Mouse (Mus musculus): Measurements from ENCODE around the gene Nelfcd.

Gene Nelfcd

DNA sequence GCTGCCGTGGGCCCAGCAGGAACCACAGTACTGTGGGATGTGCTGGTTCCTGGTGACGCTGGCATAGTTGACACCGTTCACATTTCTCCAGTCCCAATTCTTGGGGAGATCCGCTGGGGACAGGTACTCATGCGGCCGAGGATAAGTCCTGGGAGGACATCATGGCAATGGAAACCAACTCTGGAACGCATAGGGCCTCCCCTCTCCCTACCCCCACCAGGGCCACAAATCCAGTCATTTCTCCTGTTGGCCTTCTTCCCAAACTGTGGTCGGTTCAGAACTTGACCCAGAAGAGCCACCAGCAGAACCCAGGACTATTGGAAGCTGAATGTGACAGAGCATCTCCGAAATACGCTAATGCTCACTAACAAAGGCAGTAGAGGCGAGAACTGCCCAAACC, 22.6 kb downstream of the Nelfcd start:
- no peak for DNase-seq

DNA sequence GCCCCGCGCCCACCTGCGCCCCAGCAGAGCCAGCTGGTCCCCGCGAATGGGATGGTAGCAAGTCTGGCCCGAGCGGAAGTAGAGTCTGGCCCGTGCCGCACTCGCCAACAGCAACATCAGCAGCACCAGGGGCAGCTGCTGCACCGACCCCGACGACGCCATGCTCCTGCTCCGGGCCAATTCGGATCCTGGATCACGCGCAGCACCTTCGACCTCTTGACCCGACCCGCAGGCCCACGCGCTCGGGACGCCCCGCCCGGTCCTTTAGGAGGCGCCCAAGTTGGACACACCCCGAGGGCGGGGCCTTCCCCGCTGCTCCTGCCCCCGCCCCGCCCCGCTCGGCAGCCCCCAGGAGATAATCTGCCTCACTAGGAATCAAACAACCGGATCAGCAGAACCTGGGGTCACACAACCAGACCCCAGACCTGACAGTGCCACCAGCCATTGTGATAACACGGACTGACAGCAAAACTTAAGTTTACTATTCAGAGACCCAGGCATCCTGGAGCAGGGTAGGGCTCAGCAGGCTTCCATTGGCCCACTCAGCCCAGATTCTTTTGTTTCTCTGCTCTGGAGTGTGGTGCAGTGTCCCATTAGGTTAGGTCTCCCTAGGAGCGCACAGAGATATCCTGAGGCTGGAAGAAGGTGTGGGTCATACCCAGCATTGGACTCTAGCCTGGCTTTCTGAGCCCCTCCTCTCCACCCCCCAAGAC, 23.3 kb downstream of the Nelfcd start, which contains the start of gene Ctsz:
Gene Ctsz, minus strand, starts transcription at position 303 of the 713 bp plus-strand sequence.
- DNase-seq, result peak; percentile 42

DNA sequence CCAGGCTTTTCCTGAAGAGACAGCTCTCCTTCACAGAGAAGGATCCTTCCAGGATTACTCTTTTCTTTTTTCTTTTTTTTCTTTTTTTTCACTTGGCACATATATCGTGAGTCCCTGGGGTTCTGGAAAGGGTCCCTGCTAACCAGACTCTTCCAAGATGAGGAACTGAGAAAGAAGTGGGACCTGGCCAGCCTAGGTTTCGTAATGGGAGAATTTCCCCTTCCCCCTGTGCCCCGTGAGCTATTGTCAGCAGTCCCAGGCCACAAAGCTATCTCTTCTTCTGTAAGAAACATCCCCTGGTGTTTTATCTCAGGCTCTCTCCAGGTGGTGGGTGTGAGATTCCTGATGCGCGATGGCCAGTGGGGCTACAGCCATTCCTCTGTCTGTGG, 23.8 kb downstream of the Nelfcd start:
- DNase-seq, result no peak

DNA sequence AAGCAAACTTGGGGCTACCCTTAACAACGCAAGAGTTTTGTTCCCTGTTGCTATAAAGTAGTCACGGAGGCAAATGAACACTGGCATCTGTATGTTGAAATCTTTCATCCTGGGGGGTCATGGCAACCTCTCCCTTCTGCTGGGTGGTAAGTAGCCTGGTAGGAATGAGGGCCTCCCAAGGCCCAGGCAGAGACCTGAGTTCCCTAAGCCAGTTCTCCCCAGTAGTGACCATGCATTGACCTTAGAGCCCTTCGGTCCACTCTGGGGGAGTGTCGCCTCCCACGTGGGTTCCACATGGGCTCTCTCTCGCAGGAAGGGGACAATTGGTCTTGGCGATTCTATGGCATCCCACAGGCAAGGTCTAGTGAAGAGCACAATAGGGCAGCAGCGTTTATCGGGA, 24.4 kb downstream of the Nelfcd start:
- no peak for DNase-seq

DNA sequence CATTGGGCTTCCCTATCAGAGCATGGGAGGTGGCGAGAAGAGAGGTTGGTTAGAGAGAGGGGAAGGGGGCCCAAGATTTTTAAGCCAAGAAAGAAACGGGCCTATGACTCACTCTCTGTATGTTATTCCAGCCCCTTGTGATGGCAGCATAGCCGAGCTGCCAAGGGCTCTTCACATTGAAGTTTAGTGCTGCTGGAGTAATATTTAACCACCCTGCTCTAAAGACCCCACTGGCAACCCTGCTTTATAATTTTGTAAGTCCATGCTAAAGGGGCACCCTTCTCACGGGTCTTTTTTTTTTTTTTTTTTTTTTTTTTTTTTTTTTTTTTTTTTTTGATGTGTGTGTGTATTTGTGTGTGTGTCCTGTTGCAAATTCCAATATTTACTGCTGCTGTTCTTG, 26.3 kb downstream of the Nelfcd start:
- no peak for DNase-seq

DNA sequence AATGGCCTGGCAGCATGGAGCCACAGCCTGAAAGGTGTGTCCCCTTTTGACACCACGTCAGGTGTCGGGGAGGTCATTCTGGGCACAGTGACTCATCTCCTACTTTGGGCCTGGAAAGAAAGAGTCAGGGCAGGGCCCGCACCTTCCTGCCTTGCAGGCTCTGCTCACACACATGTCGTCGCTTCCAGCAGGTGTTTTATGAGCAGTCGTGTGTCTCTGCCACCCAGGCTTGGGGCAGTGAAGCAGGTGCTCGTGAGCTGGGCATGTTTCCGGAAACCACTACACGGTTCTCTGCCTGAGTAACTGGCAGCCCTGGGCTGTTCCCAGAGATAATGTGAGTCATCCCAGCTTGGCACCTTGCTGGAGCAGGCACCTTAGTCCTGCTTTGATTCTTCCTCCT, 26.9 kb downstream of the Nelfcd start:
- DNase-seq, result no peak

DNA sequence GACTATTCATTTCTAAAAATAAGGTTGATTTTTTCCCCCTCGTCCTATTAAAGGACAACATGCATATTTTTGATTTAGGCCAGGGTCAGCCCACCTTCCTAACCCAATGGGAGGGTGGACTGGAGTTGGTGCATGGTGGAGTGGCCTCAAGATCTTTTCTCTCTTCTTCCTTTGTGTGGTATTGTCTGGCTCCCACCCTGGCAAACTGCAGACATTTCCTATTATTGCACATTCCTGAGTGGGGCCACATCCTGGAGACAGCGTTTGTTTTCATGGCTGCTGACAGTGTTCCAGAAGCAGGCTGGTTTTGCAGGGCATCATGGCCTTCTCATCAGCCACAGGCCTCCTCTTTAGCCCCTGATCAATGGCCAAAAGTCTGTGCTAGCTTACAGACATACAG, 27.4 kb downstream of the Nelfcd start:
- no peak for DNase-seq

DNA sequence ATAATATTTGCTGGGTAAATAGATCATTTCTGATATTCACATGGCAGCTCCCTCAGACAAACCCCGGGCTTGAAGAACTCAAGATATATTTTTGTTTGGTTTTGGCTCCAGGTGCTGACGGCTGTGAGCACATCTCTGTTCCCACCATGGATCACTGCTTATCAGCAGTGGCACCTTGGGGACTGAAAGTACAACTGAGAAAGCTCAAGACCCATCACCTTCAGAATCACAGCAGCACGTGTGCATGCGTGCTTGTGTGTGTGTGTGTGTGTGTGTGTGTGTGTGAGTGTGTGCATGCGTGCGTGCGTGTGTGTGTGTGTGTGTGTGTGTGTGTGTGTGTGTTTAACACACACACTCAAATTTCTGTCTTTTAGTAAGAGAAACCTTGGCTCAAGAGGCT, 28.8 kb downstream of the Nelfcd start:
- DNase-seq, result no peak

DNA sequence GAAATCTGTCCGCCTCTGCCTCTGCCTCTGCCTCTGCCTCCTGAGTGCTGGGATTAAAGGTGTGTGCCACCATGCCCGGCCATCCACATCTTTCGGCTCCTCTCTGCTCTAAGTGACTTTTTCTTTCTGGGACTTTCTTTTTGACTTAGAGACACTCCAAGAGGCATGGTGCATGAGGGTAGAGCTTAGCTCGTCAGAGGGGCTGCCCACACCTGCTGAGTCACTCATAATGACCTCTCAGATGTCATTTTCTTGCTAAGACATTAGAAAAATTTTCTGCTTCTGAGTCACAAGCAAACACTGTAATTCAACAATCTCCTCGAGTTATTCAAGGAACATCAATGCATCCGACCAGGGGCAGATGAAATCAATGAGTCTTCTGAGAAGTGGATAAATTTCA, 29.4 kb downstream of the Nelfcd start:
- no peak for DNase-seq

DNA sequence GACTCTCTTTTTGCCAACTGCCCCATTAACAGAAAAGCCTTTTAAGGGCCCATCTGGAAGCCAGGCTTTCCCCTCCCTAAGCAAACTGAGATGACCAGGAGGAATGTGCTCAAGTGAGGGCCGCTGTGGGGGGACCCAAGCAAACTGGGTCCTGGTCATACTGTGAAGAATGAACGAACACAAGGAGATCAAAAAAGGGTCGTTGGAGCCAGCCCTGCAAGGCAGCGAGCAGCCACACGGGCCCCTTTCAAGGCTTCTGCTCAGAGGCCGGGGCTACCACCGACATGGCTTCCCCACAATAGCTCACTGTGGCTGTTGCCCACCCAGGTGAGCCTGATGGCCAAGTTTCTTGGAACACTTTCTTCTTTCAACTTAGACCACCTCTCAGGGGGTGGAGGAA, 30.9 kb downstream of the Nelfcd start:
- no peak for DNase-seq

DNA sequence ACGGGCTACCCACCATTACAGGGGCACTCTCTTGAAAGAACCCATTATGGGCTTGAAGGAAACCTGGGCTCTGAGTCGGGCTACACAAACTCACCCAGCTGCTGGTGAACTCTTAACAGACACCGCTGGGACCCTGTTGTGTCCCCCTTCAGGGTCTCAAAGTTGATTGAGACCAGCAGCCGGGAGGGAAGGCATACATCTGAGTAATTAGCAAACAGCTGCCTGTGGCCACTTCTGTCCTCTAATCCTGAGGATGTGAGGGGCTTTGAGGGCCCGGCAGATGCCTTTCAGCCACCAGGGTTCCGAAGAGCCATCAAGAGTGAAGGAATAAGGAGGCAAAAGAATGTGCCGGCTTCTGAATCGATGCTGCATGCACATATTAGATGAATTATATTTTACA, 31.3 kb downstream of the Nelfcd start:
- no peak for DNase-seq

DNA sequence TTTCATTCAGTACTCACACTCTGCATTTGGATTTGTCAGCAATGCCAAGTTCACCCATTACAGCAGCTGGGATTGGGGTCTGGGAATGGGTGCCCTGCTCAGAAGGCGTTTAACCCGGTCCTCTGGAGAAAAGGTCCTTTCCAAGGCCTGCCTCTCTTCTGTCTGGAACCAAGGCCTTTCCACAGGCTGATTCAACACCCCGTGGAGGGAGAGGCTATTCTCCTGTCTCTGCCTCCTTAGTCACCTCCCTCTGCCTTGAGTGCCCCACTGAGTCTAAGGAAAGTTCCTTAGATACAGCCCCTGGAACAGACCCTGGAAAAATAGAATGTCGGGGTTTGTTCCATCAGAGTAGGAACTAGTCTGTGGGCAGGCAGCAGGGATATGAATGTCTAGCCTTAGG, 32.8 kb downstream of the Nelfcd start:
- no peak for DNase-seq

DNA sequence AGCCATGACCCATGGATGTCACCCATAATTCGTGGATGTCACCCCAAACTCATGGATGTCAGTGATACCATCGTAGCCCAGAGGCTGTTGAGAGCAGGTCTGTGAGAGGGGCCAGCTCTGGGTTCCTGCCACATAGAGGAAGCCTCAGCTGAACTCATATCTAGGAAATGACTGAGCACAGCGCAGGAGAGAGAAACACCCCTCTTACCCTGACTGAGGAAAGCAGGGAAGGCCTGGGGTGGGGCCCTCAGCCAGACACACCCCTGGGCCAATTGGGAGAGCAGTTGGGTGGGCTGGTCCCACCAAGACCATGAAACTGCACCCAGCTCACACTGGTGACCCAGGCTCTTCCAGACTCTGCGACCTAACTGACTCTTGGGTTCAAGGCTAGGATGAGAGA, 34.7 kb downstream of the Nelfcd start, which contains the start of gene Tubb1:
Gene Tubb1, plus strand, starts transcription at position 343 of the 400 bp plus-strand sequence.
- no peak for DNase-seq

DNA sequence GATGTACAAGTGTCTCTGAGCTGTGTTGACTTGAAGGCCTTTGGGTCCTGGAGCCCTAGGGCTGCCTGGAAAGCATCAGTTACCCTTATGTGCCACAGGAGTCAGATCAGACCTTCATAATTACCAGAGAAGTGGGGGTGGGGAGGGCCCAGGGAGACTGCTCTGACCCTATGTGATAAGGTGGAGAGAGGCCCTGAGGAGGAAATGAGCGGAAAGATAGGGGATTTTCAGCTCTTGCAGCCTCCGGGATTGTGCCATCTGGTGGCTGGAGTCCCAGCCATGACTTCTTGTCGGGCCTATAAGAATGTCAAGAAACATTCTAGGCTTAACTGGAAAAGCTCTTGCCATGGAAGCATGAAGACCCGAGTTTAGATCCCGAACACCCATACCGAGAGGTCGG, 38.1 kb downstream of the Nelfcd start:
- DNase-seq, result no peak

DNA sequence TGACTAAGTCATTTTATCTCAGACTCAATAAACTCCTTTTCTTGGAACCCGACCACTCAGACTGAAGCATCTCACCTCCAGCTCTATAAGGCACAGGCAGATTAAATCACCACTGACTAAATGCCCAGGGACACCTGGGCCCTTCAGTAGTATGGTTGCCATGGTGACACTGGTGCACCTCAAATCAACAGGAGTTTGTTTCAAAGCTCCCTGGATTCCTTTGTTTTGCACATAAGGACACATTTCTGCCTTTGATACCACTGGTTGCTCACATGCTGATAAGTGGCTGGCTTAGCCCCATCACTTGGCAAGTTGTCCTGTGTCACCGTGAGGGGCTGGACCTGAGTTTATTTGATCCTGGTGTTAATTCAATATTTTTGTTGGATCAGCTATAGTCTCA, 43.8 kb downstream of the Nelfcd start:
- DNase-seq, result no peak

DNA sequence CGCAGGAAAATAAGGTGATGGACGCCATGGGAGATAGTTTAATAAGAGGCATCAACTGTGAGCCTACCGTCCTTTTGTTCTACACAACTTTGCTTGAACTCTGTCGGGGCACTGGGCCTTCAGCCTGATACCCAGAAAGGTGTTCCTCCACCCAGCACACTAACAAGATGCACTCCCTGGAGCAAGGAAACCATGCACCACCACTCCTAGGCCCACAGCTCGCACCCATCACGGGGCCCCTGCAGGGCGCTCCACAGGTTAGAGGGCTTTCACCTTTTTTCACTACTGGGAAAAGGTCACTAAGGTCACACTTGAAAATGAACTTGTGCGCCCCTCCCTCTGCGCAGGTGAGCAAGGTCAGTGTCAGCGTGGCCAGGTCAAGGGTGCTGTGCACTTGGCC, 47.8 kb downstream of the Nelfcd start:
- peak; percentile 13 for DNase-seq

DNA sequence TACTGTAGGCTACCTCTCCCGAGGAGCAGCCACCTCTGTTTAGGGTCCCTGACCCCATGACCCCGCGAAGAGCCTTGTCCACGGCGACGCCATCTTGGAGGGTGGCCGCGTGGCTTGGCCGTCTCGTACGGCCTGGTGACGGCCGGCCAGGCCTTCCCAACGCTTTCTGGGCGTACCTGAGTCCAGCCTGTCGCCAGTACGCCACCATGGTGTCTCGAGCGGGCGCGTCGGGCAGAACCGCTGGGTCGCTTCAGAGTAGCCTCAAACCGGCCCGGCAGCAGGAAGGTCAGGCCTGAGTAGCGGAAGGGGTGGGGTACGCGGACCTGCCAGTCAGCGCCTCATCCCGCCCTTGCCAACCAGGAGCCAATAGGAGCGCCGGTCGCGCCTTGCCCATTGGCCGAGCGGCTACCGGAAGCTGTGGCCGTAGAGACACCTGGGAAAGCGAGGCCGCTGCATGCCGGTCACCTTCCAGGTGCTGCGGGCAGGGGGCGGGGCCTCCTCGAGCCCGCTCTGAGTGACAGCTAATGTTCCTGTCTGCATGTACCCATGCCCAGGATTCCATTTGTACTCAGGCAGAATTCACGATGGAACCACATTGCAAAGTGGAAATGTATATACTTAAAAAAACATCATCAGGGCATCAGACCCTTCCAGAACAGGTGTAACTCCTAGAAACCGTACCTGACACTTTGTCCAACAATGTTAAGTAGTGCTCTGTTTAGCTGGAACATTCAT, 48.4 kb downstream of the Nelfcd start, which contains the start of gene Atp5e:
Gene Atp5e, minus strand, starts transcription at position 317 of the 735 bp plus-strand sequence.
- peak; percentile 98 for DNase-seq

DNA sequence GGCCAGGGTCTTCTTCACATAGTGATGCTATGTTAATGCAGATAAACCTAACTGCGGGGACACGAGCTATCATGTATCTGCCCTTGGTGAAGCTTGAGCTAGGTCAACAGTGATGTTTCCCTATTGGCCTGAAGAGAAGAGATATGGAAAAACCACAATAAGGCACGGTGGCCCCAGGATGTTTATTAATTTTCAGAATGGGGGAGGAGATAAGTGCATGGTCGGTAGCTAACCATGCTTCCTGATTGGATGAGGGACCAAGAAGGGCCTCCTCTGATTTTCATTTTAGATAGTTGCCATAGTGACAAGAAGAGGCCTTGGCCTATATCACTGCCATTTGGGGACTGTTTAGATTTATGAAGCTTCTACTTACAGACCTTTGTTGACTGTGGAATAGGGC, 54.7 kb downstream of the Nelfcd start:
- no peak for DNase-seq

DNA sequence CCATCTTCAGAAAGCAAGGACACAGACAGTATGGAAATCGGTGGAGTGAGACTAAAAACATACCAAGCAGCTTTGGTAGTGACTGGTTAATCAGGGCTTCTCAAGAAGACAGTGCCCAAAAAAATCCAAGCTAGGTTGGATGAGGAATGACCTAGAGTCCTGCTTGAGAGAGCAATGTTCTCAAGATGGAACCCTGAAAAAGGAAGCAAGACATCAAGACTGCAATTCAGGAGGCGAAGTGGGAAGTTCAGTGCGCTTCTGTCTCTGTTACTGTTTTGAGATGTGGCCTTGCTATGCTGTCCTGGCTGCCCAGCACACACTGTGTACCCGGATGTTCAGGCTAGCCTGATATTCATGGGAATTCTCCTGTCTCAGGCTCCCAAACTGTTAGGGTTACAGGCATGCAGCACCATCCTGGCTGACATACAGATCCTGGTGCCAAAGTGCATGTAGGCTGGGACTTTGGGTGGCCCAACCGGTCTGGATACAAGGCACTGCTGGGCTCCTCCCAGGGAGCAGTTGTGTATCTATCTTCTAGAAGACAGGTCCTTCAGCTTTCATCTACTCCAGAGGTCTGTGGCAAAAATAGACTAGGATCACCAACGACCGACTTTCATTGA, 55.3 kb downstream of the Nelfcd start:
- no peak for DNase-seq

DNA sequence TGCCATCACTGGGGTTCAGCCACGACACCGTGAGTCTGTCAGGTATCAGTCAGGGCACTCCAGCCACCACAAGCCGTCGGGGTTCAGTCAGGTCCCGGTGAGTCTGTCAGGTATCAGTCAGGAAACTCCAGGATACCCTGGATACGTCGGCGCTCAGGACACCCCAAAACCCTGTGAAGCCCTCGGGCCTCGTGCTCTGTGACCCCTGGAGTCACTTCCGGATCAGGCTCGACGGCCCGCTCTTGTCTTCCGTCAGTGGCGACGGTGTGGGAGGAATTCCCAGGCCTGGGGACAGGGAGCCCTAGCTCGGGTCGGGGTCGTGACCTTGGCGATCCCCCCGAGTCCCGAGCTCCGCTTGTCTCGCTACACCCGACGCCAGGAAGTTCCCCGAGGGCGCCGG, 56.8 kb downstream of the Nelfcd start:
- DNase-seq, result no peak

DNA sequence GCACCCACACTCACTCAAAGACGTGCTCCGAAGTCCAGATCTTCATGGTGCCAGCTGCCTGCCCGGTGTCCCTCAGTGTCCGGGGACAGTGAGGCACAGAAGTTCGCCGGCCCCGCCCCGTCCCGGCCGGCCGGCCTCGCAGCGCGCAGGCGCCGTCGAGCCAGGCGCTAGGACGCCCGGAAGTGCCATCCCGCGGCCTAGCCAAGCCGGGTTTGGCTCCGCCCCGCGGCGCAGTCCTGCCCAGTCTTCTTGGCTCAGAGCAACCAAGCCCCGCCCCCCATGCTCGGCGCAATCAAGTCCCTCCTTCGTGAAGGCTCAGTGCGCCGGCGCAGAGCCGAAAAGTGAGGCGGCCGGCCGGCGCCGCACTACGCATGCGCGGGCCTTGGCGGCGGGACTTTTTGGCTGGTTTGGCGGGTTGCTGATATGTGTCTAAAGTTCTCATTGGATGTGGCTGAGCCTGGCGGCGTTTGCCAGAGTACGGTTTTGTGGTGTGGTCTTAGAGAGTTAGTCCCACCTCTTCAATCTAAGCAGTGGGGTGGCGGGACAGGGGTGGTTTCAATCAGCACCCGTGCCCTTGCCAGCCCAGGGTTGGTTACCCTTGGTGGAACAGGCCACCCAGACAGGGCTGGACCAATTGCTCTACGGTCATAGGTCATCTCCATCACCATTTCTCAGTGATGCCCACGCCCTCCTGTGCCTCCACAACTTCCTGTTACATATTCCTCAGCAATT, 57.4 kb downstream of the Nelfcd start, which contains the start of gene Prelid3b:
Gene Prelid3b, minus strand, starts transcription at position 264 of the 732 bp plus-strand sequence.
- peak; percentile 99 for DNase-seq

DNA sequence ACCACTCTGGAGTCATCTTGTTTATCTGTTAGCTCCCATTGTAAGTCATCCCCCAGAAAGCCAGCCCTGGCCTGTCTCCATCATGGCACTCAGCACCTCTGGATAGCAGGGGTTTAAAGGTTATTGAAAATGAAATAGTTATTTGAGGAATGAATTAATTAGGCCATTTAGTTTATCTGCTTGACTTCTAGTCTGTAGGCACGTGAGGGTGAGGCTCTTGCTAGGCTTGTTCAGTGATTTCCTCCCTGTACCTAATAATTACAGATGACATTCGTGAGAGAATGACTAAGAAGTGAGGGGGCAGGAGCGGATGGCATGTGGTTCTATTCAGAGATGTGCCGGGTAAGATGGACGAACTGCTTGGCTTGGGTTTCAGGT, 57.9 kb downstream of the Nelfcd start:
- DNase-seq, result no peak

Measured in right cerebral cortex, postnatal 25 days (tissue).